Mouse (Mus musculus) embryonic stem cell, embryonic (primary cell): ENCODE measurements at regions not wholly inside any gene's neighbourhood (a gene's known extent, or its start where the extent isn't known, plus 50 kb on each side); places are given as distances from the start of the nearest gene placed in this dataset.
"Not testable (repeated sequence)": the region's sequence is repeated elsewhere in the genome, so short reads cannot be mapped to it uniquely, and the experiment has no call there.

ENCODE experiments used
- CTCF ChIA-PET, 4 experiments: fragments of 300-600 bp in 2 of 4; fragments of 350-600 bp in 2 of 4; sonication (Branson Sonifier 250); formaldehyde crosslinking; loops; one replicate each; lab custom pipeline; 2022; ENCODE audit warnings: inconsistent platforms in 2 of 4; lab: Charles Lee
- POLR2A ChIA-PET, 4 experiments: fragments of 300-600 bp in 2 of 4; fragments of 350-600 bp in 2 of 4; sonication (Branson Sonifier 250); formaldehyde crosslinking; loops; one replicate each; lab custom pipeline; 2022; ENCODE audit warnings: antibody characterized with exemption in 4 of 4, inconsistent platforms in 1 of 4; lab: Charles Lee

DNA sequence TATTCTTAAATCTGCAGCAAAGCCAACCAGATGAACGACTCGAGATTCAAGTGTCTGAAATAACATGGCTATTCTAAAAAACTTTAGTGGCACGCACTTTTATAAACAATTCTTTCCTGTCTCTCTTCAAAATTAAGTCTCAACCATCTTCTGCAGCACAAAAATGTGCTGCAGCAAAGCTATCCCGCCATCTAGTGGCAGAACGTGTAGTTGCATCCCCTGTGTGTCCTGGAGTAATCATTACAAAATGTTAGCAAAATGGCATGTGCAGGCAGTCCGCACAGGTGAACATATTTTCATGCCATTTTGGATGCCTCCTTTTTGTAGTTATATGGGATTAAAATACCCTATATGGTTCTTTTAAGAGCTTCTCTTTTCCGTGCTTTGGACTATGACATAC lies 293.1 kb upstream of the Slc7a14 start:
- CTCF ChIA-PET, result interaction anchor here in 3 of 4 experiments (0.7 to 1.4 kb wide), 4 partner anchors 17 to 1085 kb away, joined by 3 read pairs; no protein-coding TSS in a partner anchor
- POLR2A ChIA-PET, result no interaction called here

DNA sequence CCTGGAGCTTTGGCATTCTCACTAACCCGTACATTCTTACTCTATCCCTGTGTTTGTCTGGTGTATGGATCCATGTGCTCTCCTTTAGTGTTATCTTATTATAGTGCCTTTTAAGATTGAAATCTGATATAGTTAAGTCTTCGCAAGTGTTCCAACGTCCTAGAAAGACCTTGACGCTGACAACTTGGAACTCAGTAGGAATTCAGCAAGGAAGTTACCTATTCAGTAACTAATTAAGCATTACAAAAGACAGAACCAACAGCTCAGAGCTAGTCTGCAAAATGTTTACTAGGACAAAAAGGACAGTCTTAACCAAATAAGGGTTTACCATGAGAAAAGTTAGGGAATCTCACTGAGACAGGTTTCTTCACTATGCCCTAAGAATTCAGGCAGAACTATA lies 286.4 kb upstream of the Slc7a14 start:
- POLR2A ChIA-PET, CTCF ChIA-PET: not testable (repeated sequence)

- POLR2A ChIA-PET, result no interaction called here
- CTCF ChIA-PET, result interaction anchor here in 2 of 4 experiments (0.6 to 1.5 kb wide), 7 partner anchors 17 to 440 kb away, joined by 3 to 4 read pairs (median 3); no protein-coding TSS in a partner anchor
These were observed 275.8 kb upstream of the Slc7a14 start for GRCm38 (mm10) chr3:31585971-31586370.

DNA sequence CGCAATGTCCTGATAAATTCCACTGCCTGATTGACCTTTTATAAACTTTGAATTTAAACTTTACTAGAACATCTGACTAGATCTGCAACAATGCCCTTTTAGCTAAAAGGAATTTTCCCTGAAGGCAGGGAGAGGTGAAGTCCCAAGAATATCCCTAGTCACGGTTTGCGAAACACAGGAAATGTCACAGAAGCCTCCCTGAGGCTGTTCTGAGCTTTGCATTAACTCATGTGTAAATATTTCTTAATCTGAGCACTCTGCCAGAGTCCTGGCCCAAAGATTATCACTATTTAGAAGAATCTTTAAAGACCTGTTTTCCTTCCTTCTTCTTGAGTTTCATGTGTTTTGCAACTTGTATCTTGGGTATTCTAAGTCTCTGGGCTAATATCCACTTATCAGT lies 263.7 kb upstream of the Slc7a14 start:
- POLR2A ChIA-PET, result no interaction called here
- CTCF ChIA-PET, result no interaction called here
